Mouse (Mus musculus) liver, adult 2 months (tissue): ENCODE results near the gene Thegl.

Experiments used
- CTCF ChIP-seq: fragments of 200-500 bp; IDR thresholded peaks from 2 replicates; pipeline ENCODE4 v1.5.1; 2011; ENCODE audit warnings: low read depth, low read length, control low read depth
- POLR2A ChIP-seq: fragments of 200-500 bp; IDR thresholded peaks from 2 replicates; pipeline ENCODE4 v1.6.1; 2011; ENCODE audit warnings: low read length, control low read depth; ENCODE audit not compliant: insufficient read depth; ENCODE audit errors: extremely low read depth

DNA sequence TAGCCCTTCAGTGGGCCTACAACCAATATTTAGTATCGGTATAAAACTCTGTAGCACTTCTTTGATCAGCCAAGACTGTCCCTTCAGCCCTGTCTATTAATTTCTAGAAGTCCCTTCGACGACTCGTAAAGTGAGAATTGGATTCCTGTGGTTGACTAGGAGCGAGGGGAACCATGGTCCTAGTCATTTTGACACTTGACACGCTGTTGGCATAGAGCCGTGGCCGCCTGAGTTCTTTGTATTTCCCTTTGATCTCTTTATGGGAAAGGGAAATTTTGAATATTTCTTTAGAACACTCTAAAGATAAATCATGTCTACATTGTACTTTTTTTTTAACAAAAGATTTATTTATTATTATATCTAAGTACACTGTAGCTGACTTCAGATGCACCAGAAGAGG lies 40.1 kb upstream of the Thegl start:
- TF ChIP-seq POLR2A, result no peak
- TF ChIP-seq CTCF, result no peak
